Mouse (Mus musculus): ENCODE data around the gene Ankrd13b. TPM values are rescaled to one million over a fixed set of nuclear protein-coding genes. Genes with fewer than 3 reads are reported as not detected.

The Ankrd13b gene
- polyA plus RNA-seq, 1 experiment from 2014 or later = 23.3 TPM

DNA sequence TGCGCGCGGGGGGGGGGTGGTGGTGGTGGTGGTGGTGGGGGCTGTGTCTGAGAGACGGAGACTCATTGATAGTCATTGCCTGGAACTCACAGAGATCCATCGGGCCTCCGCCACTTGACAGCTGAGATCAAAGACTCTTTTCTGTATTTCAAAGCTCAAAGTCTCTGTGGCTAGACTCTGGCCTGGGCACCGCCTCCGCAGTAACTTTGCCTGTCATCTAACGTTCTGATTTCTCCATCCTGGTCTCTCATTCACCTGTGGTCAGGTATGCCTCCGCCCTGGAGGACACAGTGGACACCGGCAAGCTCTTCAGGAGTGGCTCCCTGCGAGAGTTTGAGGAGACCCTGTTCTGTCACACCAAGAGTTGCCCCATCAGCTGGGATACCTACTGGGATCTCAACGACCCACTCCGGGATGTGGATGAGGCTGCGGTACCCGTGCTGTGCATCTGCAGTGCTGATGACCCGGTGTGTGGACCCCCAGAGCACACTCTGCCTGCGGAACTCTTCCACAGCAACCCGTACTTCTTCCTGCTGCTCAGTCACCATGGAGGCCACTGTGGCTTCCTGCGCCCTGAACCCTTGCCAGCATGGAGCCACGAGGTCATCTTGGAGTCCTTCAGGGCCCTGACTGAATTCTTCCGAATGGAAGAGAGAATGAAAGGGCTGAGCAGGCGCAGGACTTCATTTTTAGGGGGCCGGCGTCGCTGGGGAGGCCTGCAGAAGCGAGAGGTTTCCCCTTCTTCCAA, 28.7 kb upstream of the Ankrd13b start:
- no peak overlapping the region for H3K27ac ChIP-seq (ENCODE audit: low read depth, low read length)
- H3K27me3 ChIP-seq (replicated peaks; ENCODE audit: control insufficient read depth, insufficient read depth, low read length) = no peaks in the 10 kb centered on the region
- no peak overlapping the region for H3K4me2 ChIP-seq (ENCODE audit: low read length)
- peaks cover 19% of the 10 kb centered on the region for H3K4me1 ChIP-seq (ENCODE audit: control insufficient read depth, insufficient read depth, low read depth, low read length)
- no peaks in the 10 kb centered on the region for H3K9me3 ChIP-seq (ENCODE audit: control insufficient read depth, low read length)
- no peak overlapping the region for H3K9ac ChIP-seq (ENCODE audit: low read depth, low read length)
- H3K4me3 ChIP-seq (ENCODE audit: low read length) = no peak overlapping the region
- no peaks in the 10 kb centered on the region for H3K36me3 ChIP-seq (ENCODE audit: control insufficient read depth, insufficient read depth, low read length)
- WGBS = 71% methylated on average over 26 of the region's 27 CpGs
- no peak for ATAC-seq

GRCm38 (mm10) chr11:77516553-77517425, 27.3 kb upstream of the Ankrd13b start:
- no peak overlapping the region for H3K27ac ChIP-seq (ENCODE audit: low read depth, low read length)
- H3K36me3 ChIP-seq (ENCODE audit: control insufficient read depth, insufficient read depth, low read length) = no peaks in the 10 kb centered on the region
- no peak overlapping the region for H3K4me2 ChIP-seq (ENCODE audit: low read length)
- peaks cover 23% of the 10 kb centered on the region for H3K4me1 ChIP-seq (ENCODE audit: control insufficient read depth, insufficient read depth, low read depth, low read length)
- whole genome bisulfite sequencing = 50% methylated on average over 5 of the region's 5 CpGs
- H3K9ac ChIP-seq (ENCODE audit: low read depth, low read length) = no peak overlapping the region
- no peak overlapping the region for H3K4me3 ChIP-seq (ENCODE audit: low read length)
- no peak for ATAC-seq
- H3K9me3 ChIP-seq (ENCODE audit: control insufficient read depth, low read length) = no peaks in the 10 kb centered on the region
- H3K27me3 ChIP-seq (replicated peaks; ENCODE audit: control insufficient read depth, insufficient read depth, low read length) = no peaks in the 10 kb centered on the region

GRCm38 (mm10) chr11:77515637-77516552, 26.4 kb upstream of the Ankrd13b start, which contains the start of gene Trp53i13:
Trp53i13 (minus strand) TSS chr11:77515980.
- peak within 1 kb of the TSS; percentile 60 for H3K9ac ChIP-seq (ENCODE audit: low read depth, low read length)
- no peaks in the 10 kb centered on the region for H3K9me3 ChIP-seq (ENCODE audit: control insufficient read depth, low read length)
- H3K27me3 ChIP-seq (replicated peaks; ENCODE audit: control insufficient read depth, insufficient read depth, low read length) = no peaks in the 10 kb centered on the region
- ATAC-seq = no peak
- peak within 1 kb of the TSS; percentile 55 for H3K4me3 ChIP-seq (ENCODE audit: low read length)
- peak within 1 kb of the TSS; percentile 92 for H3K4me2 ChIP-seq (ENCODE audit: low read length)
- peaks cover 23% of the 10 kb centered on the region for H3K4me1 ChIP-seq (ENCODE audit: control insufficient read depth, insufficient read depth, low read depth, low read length)
- H3K36me3 ChIP-seq (ENCODE audit: control insufficient read depth, insufficient read depth, low read length) = no peaks in the 10 kb centered on the region
- no peak within 1 kb of the TSS for H3K27ac ChIP-seq (ENCODE audit: low read depth, low read length)
- WGBS = 7% methylated on average over 39 of the region's 39 CpGs

DNA sequence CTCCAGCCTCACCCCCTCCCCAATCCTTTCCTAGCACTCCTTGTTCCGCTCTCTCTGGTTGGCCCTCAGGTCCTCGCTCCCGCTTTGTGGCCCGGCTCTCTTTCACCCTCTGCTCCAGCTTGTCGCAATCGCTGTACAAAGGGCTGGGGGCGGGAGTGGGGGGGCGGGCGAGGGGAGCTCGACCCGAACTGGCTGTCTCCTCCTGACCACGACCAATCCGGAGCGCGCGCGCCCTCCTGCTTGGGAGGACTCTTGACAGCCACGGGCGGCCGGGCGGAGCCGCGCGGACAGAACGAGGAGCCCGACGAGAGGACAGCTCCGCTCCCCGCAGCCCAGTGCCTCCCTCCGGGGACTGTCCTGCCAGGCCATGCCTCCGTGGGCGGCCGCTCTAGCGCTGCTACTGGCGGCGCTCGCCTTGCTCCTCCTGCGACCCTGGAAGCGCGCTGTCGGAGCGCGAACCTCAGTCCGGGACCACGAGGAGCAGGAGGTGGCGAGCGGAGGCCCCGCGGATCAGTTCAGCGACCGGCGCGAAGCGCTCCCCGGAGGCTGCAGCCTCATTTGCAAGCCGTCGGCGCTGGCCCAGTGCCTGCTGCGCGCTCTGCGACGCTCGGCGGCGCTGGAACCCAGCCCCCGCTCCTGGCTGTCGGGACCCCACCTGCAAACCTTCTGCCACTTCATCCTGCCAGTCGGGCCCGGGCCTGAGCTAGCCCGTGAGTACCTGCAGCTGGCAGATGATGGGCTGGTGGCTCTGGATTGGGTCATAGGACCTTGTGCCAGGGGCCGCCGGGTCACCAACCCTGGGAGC, 25.6 kb upstream of the Ankrd13b start, which contains the start of gene Abhd15:
Abhd15 (plus strand) TSS at position 290 of the 805 bp plus-strand sequence.
- under 1% methylated on average over 64 of the region's 72 CpGs for WGBS
- peaks cover 20% of the 10 kb centered on the region for H3K4me1 ChIP-seq (ENCODE audit: control insufficient read depth, insufficient read depth, low read depth, low read length)

GRCm38 (mm10) chr11:77514281-77514831, 24.9 kb upstream of the Ankrd13b start:
- H3K4me3 ChIP-seq (ENCODE audit: low read length) = peak overlapping the region; percentile 55
- H3K9me3 ChIP-seq (ENCODE audit: control insufficient read depth, low read length) = no peaks in the 10 kb centered on the region
- peak overlapping the region; percentile 60 for H3K9ac ChIP-seq (ENCODE audit: low read depth, low read length)
- no peaks in the 10 kb centered on the region for H3K27me3 ChIP-seq (replicated peaks; ENCODE audit: control insufficient read depth, insufficient read depth, low read length)
- no peak for ATAC-seq
- no peak overlapping the region for H3K27ac ChIP-seq (ENCODE audit: low read depth, low read length)
- 6% methylated on average over 18 of the region's 19 CpGs for WGBS
- peak overlapping the region; percentile 92 for H3K4me2 ChIP-seq (ENCODE audit: low read length)
- peaks cover 20% of the 10 kb centered on the region for H3K4me1 ChIP-seq (ENCODE audit: control insufficient read depth, insufficient read depth, low read depth, low read length)
- H3K36me3 ChIP-seq (ENCODE audit: control insufficient read depth, insufficient read depth, low read length) = no peaks in the 10 kb centered on the region

More for the DNA sequence above, 25.6 kb upstream of the Ankrd13b start, which contains the start of gene Abhd15:
- H3K9ac ChIP-seq (ENCODE audit: low read depth, low read length) = peak within 1 kb of the TSS; percentile 60
- no peaks in the 10 kb centered on the region for H3K27me3 ChIP-seq (replicated peaks; ENCODE audit: control insufficient read depth, insufficient read depth, low read length)
- no peaks in the 10 kb centered on the region for H3K9me3 ChIP-seq (ENCODE audit: control insufficient read depth, low read length)
- H3K27ac ChIP-seq (ENCODE audit: low read depth, low read length) = no peak within 1 kb of the TSS
- H3K4me2 ChIP-seq (ENCODE audit: low read length) = peak within 1 kb of the TSS; percentile 92
- no peaks in the 10 kb centered on the region for H3K36me3 ChIP-seq (ENCODE audit: control insufficient read depth, insufficient read depth, low read length)
- ATAC-seq = peak; percentile 60
- H3K4me3 ChIP-seq (ENCODE audit: low read length) = peak within 1 kb of the TSS; percentile 55

DNA sequence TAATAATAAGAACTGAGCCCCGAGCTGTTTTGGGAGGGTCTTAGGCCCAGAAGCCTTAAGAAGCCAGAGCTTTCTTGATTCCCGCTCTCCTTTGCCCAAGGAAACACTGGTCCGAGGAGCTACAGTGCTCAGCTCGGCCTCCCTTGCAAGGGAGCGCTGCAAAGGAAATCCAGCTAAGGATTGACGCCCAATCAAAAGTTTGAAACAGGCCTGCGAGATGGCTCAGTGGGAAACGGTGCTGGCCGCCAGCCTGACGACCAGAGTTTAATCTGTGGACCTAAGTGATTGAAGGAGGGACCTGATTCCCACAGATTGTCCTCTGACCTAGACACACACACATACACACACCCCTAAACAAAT, 24.3 kb upstream of the Ankrd13b start:
- H3K36me3 ChIP-seq (ENCODE audit: control insufficient read depth, insufficient read depth, low read length) = no peaks in the 10 kb centered on the region
- no peak overlapping the region for H3K9ac ChIP-seq (ENCODE audit: low read depth, low read length)
- H3K27ac ChIP-seq (ENCODE audit: low read depth, low read length) = no peak overlapping the region
- 8% methylated on average over 10 of the region's 10 CpGs for WGBS
- no peaks in the 10 kb centered on the region for H3K27me3 ChIP-seq (replicated peaks; ENCODE audit: control insufficient read depth, insufficient read depth, low read length)
- no peak for ATAC-seq
- peak overlapping the region; percentile 66 for H3K4me3 ChIP-seq (ENCODE audit: low read length)
- no peaks in the 10 kb centered on the region for H3K9me3 ChIP-seq (ENCODE audit: control insufficient read depth, low read length)
- H3K4me1 ChIP-seq (ENCODE audit: control insufficient read depth, insufficient read depth, low read depth, low read length) = peaks cover 20% of the 10 kb centered on the region
- H3K4me2 ChIP-seq (ENCODE audit: low read length) = peak overlapping the region; percentile 95

DNA sequence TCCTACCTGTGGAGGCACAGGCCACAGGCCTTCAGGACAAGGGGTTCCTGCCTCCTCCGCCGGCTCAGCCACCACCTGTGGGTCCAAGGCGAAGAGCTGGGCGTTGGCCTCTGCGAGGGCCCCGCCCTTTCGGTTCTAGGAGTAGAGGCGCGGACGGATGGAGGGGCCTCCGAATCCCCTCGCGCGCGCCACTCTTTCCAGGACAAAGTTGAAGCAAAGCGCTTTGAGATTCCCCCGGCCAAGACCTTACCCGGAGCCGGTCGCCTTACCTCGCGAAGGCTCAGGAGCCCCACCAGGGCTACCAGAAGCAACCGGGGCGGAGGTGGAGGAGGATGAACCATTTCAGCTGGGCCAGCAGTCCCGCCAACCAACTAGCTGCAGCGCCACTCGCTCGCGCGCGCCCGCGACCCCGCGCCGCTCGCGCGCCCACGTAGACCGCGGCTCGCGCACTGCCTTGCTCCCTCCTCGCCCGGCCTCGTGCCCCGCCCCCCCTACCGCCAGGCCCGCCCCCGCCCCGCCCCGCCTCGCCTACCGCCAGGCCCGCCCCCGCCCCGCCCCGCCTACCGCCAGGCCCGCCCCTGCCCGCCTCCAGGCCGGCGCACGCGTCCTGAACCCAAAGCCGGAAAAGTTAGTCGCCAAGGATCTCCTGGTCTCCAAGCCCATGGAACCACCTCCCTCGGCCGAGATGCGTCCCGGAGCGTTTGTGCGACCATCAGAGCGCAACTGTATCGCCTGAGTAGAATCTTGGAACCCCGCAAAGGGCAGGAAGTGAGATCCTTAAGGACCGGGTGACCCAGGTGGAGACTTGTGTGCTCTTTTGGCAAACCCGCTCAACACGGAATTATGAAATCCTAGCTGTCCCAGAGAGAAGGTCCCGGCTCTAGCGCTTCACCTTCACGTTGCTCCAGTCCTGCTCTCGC, 23.7 kb upstream of the Ankrd13b start:
- Histone ChIP-seq H3K27ac (ENCODE audit: low read depth, low read length) (0 out of 2 replicates have a peak overlapping the region, but pooled peaks have one; percentile 23), H3K4me1 (ENCODE audit: control insufficient read depth, insufficient read depth, low read depth, low read length) (peaks cover 25% of the 10 kb centered on the region), H3K36me3 (ENCODE audit: control insufficient read depth, insufficient read depth, low read length) (no peaks in the 10 kb centered on the region), H3K9ac (ENCODE audit: low read depth, low read length) (peak overlapping the region; percentile 70), H3K4me3 (ENCODE audit: low read length) (peak overlapping the region; percentile 66), H3K9me3 (ENCODE audit: control insufficient read depth, low read length) (no peaks in the 10 kb centered on the region), H3K27me3 (replicated peaks; ENCODE audit: control insufficient read depth, insufficient read depth, low read length) (no peaks in the 10 kb centered on the region), H3K4me2 (ENCODE audit: low read length) (peak overlapping the region; percentile 95)
- under 1% methylated on average over 72 of the region's 84 CpGs for WGBS
- ATAC-seq = peak; percentile 78
